Mouse (Mus musculus): ENCODE results near the gene Mtx1.

DNA sequence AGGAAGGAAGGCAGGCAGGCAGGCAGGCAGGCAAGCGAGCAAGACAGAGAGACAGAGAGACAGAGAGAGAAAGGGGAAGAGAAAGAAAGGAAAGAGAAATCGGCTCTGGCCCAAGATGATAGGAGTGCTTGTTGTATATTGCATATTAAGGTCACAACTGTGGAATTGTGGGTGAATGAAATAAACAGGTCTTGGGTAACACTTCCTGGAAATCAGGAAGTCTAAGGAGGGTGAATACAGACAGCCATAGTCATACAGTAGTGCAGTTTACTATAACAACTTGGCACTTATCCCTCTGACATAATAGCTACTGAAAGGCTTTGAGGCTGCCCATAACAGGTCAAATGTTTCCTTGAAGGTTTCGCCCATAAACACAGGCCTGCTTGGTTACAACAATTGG, 27.0 kb downstream of the Mtx1 start:
- no peak for TF ChIP-seq POLR2A (IDR thresholded peaks at IDR 0.05; ENCODE audit: low read depth, low read length)
- no peak for TF ChIP-seq CTCF (IDR thresholded peaks at IDR 0.05; ENCODE audit: extremely low read depth, insufficient read depth, insufficient read length, insufficient replicate concordance)

All from spleen, adult 2 months (tissue).